Mouse (Mus musculus) stomach, postnatal 0 days (tissue): ENCODE data around the gene Pax4.

Experiments used
- CTCF ChIP-seq: IDR thresholded peaks from 2 replicates; pipeline ENCODE4 v1.5.1; 2016; ENCODE audit warnings: antibody characterized with exemption, low read depth, mild to moderate bottlenecking, moderate library complexity
- EP300 ChIP-seq: optimal IDR thresholded peaks from 2 replicates; pipeline ENCODE3; 2016; ENCODE audit warnings: antibody characterized with exemption

- no peak for TF ChIP-seq CTCF
- TF ChIP-seq EP300 = no peak
These were observed 28.3 kb downstream of the Pax4 start for GRCm38 (mm10) chr6:28420865-28421264.
